Mouse (Mus musculus): Measurements from ENCODE around the gene Jmjd8. TPM values are rescaled to one million over a fixed set of nuclear protein-coding genes. Genes with fewer than 3 reads are reported as not detected.

Gene Jmjd8
- polyA plus RNA-seq, 1 experiment from 2014 or later, result 58.7 TPM

DNA sequence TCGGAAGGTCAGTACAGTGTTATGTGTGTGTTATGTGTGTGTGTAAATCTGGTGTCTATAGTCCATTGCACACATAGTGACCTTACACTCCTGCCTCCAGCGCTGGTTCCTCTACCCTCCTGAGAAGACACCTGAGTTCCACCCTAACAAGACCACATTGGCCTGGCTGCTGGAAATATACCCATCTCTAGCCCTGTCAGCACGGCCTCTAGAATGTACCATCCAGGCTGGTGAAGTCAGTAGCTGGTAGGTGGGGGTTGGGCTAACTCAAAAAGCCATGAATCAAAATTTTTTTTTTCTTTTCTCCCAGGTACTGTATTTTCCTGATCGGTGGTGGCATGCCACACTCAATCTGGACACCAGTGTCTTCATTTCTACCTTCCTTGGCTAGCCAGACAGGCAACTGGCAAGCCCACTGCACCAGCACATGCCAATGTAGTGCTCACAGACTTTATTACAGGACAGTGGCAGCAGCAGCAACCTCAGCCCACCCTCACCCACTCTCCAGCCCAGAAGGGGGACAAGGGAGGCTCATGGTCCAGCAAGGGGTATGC, 1.6 kb downstream of the Jmjd8 start:
- Histone ChIP-seq H3K9me3 (replicated peaks) (no peaks in the 10 kb centered on the region), H3K27me3 (ENCODE audit: low read depth, poor library complexity, severe bottlenecking) (no peaks in the 10 kb centered on the region), H3K27ac (replicated peaks) (no peak overlapping the region), H3K36me3 (peaks cover 68% of the 10 kb centered on the region), H3K4me1 (peaks cover 88% of the 10 kb centered on the region), H3K4me3 (peak overlapping the region; percentile 89; the same call in 1 of the 2 replicates)
- WGBS, result 90% methylated on average over 4 of the region's 4 CpGs
- DNase-seq (ENCODE audit: low spot score), result no peak

DNA sequence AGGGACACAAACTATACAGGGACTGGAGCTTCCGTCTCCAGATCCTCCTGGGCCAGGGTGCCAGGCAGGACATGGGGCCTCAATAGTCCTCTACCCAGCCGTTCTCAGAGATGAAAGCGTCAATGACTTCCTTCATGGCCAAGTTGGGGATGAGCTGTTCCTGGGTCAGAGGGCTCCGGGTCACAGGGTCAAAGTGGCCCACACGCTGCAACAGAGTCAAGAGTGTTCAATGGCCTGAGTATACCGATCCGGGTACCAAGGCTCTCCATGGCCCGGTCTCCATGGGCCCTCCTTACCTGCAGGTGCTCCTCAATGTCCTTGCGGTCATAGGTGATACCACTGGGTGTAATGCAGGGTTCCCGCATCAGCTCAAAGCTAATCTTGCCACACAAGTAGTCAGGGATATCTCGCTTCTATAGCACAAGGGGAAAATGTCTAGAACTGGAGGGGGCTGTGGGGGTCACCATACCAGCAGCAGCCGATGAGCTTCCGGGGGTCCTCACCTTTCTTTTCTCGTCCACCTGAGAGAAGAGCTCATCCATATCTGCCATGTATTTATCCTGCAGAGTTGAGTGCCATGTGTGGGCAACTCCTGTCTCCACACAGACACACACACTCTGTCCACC, 2.3 kb downstream of the Jmjd8 start:
- 90% methylated on average over 14 of the region's 14 CpGs for WGBS
- Histone ChIP-seq H3K4me1 (peaks cover 90% of the 10 kb centered on the region), H3K36me3 (peaks cover 68% of the 10 kb centered on the region), H3K27ac (replicated peaks) (no peak overlapping the region), H3K27me3 (ENCODE audit: low read depth, poor library complexity, severe bottlenecking) (no peaks in the 10 kb centered on the region), H3K4me3 (peak overlapping the region; percentile 89), H3K9me3 (replicated peaks) (no peaks in the 10 kb centered on the region)
- no peak for DNase-seq (ENCODE audit: low spot score)

DNA sequence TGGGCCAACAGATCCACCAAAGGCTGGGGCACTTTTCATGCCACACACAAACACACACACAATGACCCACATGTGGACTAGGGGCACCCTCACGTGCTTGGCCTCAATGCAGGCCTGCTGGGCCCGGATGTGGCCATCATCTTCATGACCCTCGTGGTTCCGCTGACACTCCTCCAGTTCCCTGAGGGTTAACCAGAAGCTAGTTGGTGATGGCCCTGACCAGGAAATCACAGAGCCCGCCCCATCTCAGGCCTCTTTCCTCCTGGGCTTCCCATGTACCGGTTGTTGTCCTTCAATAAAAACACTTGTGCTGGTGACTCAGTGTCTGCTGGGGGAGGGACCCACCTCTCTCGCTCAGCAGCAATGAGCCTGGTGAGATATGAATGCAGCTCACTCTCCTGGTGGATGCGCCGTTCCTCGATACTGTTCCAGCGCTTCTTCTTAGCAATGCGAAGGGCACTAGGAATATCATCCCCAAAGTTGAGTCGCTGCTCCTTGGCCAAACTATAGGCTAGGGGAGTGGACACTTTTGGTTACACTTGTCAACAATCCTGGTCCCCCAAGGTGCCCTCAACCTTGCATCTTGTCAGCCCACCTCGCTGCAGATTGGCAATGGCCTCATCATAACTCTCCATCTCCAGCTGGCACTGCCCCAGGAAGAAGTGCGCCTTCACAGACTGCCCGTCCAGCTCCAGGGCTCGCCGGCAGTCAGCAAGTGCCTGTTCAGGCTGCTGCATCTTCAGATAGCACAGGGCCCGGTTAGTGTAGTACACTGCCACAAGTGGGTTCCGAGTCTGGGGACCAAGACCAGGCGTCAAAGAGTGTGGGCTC, 3.0 kb downstream of the Jmjd8 start:
- Histone ChIP-seq H3K36me3 (peaks cover 65% of the 10 kb centered on the region), H3K4me1 (peaks cover 91% of the 10 kb centered on the region), H3K27me3 (ENCODE audit: low read depth, poor library complexity, severe bottlenecking) (no peaks in the 10 kb centered on the region), H3K27ac (replicated peaks) (peak overlapping the region; percentile 96), H3K4me3 (peak overlapping the region; percentile 89), H3K9me3 (replicated peaks) (no peaks in the 10 kb centered on the region)
- 68% methylated on average over 21 of the region's 21 CpGs for WGBS
- DNase-seq (ENCODE audit: low spot score), result no peak

DNA sequence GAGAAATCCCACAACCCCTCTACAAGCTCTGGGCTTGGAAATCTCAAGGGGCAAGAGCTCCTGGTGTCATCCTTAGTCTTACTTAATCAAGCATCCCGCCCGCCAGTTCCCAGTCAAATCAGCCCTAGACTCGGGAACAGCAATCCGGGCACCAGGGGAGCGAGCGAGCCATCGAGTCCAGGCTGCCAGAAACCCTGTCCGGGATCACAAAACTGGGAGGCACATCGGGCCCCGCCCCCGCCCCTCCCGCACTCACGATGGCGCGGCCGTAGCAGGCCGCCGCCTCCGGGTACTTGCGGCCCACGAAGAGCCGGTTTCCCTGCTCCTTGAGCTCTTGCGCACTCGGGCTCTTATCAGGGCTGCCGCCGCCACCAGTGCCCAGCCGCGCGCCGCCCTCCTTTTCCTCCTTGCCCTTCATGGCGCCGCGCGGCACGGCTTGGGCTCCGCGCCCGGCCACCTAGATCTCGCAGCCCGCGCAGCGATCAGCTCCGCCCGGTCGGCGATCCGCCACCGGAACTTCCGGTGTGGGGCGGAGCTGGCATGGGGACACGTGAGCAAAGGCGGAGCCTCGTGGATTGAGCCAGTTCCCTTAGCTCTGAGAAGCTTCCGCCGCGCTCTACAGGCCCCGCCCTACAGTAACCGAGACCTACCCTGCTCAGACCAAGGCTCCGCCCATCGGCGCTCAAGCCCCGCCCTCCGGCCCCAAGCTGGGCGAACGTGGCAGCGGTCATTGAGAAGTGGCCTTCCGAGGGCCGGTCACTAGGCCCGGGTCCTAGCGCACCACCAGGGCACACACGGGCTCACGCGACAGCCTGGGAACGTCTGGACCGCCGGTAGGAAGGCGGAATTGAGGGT, 4.0 kb downstream of the Jmjd8 start:
- Histone ChIP-seq H3K27ac (replicated peaks) (peak overlapping the region; percentile 96), H3K27me3 (ENCODE audit: low read depth, poor library complexity, severe bottlenecking) (no peaks in the 10 kb centered on the region), H3K4me3 (peak overlapping the region; percentile 89), H3K9me3 (replicated peaks) (no peaks in the 10 kb centered on the region), H3K4me1 (peaks cover 92% of the 10 kb centered on the region), H3K36me3 (peaks cover 57% of the 10 kb centered on the region)
- DNase-seq (ENCODE audit: low spot score), result peak; percentile 100
- under 1% methylated on average over 73 of the region's 77 CpGs for WGBS

DNA sequence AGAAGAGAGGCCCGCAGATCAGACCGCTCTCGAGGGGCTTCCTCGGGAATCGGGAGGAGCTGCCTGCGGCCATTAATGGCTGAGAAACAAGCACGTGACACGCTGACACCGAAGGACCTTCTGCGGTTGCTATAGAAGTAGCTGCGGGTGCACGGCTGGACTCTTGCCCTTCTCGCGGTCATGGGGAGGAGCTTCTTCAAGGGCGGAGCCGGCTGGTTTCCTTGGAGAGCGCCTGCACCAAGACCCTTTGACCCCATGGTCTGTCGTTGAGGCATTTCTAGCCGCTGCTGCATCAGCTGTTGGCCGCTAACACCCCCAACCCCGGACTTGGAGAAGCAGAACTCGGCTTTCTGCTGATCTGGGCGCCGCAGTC, 4.6 kb downstream of the Jmjd8 start, which contains the start of gene Stub1:
Stub1 (minus strand) TSS at position 114 of the 373 bp plus-strand sequence.
- Histone ChIP-seq H3K9me3 (replicated peaks) (no peaks in the 10 kb centered on the region), H3K27me3 (ENCODE audit: low read depth, poor library complexity, severe bottlenecking) (no peaks in the 10 kb centered on the region), H3K4me1 (peaks cover 92% of the 10 kb centered on the region), H3K27ac (replicated peaks) (peak within 1 kb of the TSS; percentile 96), H3K4me3 (peak within 1 kb of the TSS; percentile 89), H3K36me3 (peaks cover 57% of the 10 kb centered on the region)
- DNase-seq (ENCODE audit: low spot score), result peak; percentile 94
- under 1% methylated on average over 24 of the region's 24 CpGs for WGBS

DNA sequence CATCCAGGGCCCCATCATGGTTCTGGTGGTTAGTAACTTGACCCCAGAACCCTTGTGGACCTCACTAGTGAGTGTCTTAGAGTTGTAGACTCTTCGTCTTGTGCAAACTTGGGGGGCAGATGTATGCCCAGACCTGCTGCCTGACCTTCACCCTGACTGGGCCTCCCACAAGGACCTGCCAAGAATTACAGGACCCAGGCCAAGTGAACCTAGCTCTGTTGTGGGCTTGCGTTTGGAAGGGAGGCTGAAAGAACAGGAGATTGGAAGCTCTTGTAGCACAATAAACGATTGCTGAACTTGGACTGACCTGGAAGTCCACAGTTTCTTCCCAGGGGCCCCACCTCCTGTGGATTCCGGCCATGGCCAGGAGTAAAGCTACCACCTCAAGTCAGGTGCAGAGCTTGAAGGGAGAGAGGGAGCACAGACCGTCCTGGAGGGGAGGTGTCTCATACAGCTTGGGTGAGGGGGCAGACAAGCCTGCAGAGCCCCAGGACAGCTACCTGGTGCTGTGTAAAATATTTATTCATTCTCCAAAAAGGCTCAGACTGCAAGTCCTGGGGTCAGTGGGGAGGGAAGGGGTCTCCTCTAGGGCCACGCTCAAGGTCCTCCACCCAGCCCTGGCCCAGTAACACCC, 5.4 kb downstream of the Jmjd8 start:
- 66% methylated on average over 6 of the region's 6 CpGs for WGBS
- H3K4me1 ChIP-seq, result peaks cover 85% of the 10 kb centered on the region
- H3K36me3 ChIP-seq, result peaks cover 64% of the 10 kb centered on the region

DNA sequence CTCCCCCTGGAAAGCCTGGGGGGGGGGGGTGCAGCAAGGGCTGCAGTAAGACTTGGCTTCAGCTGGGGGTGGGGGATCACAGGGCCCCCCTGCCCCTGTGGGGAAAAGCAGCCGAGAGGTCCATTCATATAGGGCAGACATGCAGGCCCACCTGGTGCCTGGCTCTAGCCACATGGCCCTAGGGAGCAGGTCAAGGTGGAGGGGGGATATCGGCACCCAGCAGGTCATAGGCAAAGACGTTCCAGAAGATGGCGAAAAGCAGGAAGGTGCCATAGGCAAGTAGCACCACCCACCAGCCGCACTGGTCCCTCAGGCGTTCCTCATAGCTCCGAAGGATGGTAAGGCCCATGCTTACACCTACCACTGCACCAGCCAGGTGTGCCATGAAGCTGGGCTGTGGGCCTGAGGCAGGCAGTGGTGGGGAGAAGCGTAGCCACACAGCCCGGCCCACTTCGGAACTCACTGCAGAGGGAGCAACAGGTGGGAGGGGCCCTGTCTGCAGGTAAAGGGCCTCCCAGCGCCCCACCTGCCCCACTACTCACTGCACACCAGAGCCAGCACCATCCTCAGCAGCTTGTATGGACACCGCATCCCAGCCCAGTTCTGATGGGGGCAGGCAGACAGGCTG, 6.0 kb downstream of the Jmjd8 start:
- DNase-seq (ENCODE audit: low spot score), result no peak
- Histone ChIP-seq H3K4me1 (peaks cover 84% of the 10 kb centered on the region), H3K27me3 (ENCODE audit: low read depth, poor library complexity, severe bottlenecking) (no peaks in the 10 kb centered on the region), H3K27ac (replicated peaks) (peak overlapping the region; percentile 96), H3K4me3 (peak overlapping the region; percentile 89), H3K9me3 (replicated peaks) (no peaks in the 10 kb centered on the region), H3K36me3 (peaks cover 67% of the 10 kb centered on the region)
- WGBS, result 90% methylated on average over 12 of the region's 12 CpGs

More for the DNA sequence above, 5.4 kb downstream of the Jmjd8 start:
- Histone ChIP-seq H3K27me3 (ENCODE audit: low read depth, poor library complexity, severe bottlenecking) (no peaks in the 10 kb centered on the region), H3K4me3 (peak overlapping the region; percentile 89), H3K27ac (replicated peaks) (peak overlapping the region; percentile 96), H3K9me3 (replicated peaks) (no peaks in the 10 kb centered on the region)
- no peak for DNase-seq (ENCODE audit: low spot score)

DNA sequence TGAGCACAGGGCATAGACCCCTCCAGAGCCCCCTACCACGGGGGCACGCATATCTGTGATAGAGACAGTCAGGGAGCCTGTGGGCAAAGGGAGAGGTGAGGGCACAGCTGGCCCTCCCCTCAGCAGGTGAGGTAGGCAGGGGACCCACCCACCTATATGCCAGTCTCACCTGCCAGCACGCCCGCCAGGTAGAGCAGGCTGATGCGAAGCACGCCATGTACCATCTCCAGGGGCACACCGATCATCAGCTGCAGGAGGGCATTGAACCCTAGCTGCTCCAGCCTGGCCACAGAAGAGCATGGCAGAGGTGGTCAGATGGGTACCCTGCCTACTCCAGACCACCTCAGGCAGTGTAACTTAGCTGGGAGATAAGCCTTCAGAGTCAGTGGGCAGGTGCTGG, 6.6 kb downstream of the Jmjd8 start:
- Histone ChIP-seq H3K4me3 (peak overlapping the region; percentile 89), H3K4me1 (peaks cover 79% of the 10 kb centered on the region), H3K9me3 (replicated peaks) (no peaks in the 10 kb centered on the region), H3K27ac (replicated peaks) (no peak overlapping the region), H3K36me3 (peaks cover 67% of the 10 kb centered on the region), H3K27me3 (ENCODE audit: low read depth, poor library complexity, severe bottlenecking) (no peaks in the 10 kb centered on the region)
- no peak for DNase-seq (ENCODE audit: low spot score)
- 94% methylated on average over 7 of the region's 7 CpGs for WGBS

DNA sequence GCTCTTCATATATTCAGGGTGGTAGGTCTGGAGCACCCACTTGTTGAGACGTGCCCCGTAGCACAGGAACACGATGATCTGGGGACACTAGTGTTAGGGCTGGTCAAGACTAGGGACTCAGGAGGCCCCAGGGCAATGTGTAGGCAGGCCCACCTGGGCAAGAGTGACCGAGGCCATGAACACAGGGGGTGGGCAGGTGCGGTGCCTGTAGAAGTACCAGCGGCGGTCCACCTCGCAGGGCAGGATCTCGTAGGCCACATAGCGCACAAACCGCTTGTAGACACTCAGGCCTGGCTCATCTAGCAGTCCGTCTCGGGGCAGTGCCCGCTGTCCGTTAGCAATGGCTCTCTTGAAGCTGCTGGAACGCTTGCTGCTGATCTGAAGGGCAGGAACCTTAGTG, 7.1 kb downstream of the Jmjd8 start:
- Histone ChIP-seq H3K4me3 (peak overlapping the region; percentile 89), H3K27ac (replicated peaks) (0 out of 2 replicates have a peak overlapping the region, but pooled peaks have one; percentile 29), H3K36me3 (peaks cover 67% of the 10 kb centered on the region), H3K9me3 (replicated peaks) (no peaks in the 10 kb centered on the region), H3K4me1 (peaks cover 73% of the 10 kb centered on the region), H3K27me3 (ENCODE audit: low read depth, poor library complexity, severe bottlenecking) (no peaks in the 10 kb centered on the region)
- WGBS, result 95% methylated on average over 16 of the region's 16 CpGs
- no peak for DNase-seq (ENCODE audit: low spot score)

DNA sequence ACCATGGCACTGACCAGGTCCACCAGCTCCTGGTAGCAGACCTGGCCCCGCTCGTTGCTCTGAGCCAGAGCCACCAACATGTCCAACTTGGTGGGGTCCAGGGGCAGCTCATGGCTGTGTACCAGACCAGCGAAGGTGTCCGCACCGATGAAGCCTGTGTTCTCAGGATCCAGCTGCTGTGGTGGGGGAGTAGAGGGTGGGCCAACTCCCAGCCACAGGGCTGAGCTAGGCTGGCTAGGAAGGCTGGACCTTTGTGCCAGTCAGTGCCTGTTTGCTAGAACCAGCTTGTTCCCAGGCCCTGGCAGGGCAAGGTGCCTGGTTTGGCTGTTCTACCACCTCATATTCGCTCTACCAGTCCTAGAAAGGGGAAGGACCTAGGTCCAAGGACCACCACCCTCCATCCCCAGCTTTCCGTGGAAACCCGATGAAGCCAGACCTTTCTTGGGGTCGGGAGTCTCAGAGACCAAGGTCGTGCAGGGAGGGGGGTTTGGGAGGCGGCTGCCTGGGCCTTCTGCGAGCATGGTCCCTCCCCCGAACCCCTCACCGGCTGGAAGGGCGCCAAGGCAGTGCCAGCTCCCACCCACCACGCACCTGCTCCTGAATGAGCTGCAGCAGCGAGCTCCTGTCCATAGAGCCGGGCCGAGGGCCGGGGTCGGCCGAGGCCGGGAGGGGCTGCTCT, 7.9 kb downstream of the Jmjd8 start:
- Histone ChIP-seq H3K27ac (replicated peaks) (peak overlapping the region; percentile 81), H3K4me3 (peak overlapping the region; percentile 89), H3K36me3 (peaks cover 67% of the 10 kb centered on the region), H3K27me3 (ENCODE audit: low read depth, poor library complexity, severe bottlenecking) (no peaks in the 10 kb centered on the region), H3K9me3 (replicated peaks) (no peaks in the 10 kb centered on the region), H3K4me1 (peaks cover 66% of the 10 kb centered on the region)
- peak; percentile 62 for DNase-seq (ENCODE audit: low spot score)
- WGBS, result 23% methylated on average over 23 of the region's 23 CpGs

DNA sequence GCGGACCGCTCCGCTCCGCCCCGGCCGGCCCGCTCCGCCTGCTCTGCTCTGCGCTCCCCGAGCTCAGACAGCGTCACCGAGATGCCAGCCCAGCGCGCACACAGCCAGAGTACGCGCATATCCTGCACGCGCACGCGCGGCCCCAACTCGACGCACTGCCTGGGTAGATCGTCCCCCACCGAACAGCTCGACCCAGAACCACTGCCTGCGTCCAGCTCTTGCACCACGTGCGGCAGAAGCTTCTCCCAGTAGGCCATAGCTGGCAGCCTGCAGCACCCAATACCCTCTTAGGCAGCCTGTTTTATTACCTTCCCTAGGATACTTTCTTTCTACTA, 8.4 kb downstream of the Jmjd8 start, which contains the start of gene Rhbdl1:
Rhbdl1 (minus strand) TSS at position 220 of the 335 bp plus-strand sequence.
- Histone ChIP-seq H3K27me3 (ENCODE audit: low read depth, poor library complexity, severe bottlenecking) (no peaks in the 10 kb centered on the region), H3K9me3 (replicated peaks) (no peaks in the 10 kb centered on the region), H3K4me3 (peak within 1 kb of the TSS; percentile 89), H3K36me3 (peaks cover 67% of the 10 kb centered on the region), H3K4me1 (peaks cover 61% of the 10 kb centered on the region), H3K27ac (replicated peaks) (peak within 1 kb of the TSS; percentile 81)
- WGBS, result 2% methylated on average over 29 of the region's 29 CpGs
- no peak for DNase-seq (ENCODE audit: low spot score)

Data from midbrain, embryonic 10.5 days (tissue).